Mouse (Mus musculus): ENCODE data around the gene Alox12. TPM values are rescaled to one million over a fixed set of nuclear protein-coding genes. Genes with fewer than 3 reads are reported as not detected.

The Alox12 gene
- polyA plus RNA-seq, 1 experiment from 2014 or later, result 0.95 TPM

GRCm38 (mm10) chr11:70208778-70209388 is 46.3 kb downstream of the Alox12 start:
- no peaks in the 10 kb centered on the region for H3K79me2 ChIP-seq (ENCODE audit: inconsistent target)
- WGBS (ENCODE audit: missing documents), result 71% methylated on average over 5 of the region's 5 CpGs
- H3K36me3 ChIP-seq (ENCODE audit: inconsistent target), result no peaks in the 10 kb centered on the region
- no peak overlapping the region for H3K27ac ChIP-seq
- no peak overlapping the region for H3K4me3 ChIP-seq (ENCODE audit: inconsistent target)

- no peaks in the 10 kb centered on the region for H3K36me3 ChIP-seq (ENCODE audit: inconsistent target)
- 82% methylated on average over 6 of the region's 7 CpGs for WGBS (ENCODE audit: missing documents)
- no peak overlapping the region for H3K4me3 ChIP-seq (ENCODE audit: inconsistent target)
- no peaks in the 10 kb centered on the region for H3K79me2 ChIP-seq (ENCODE audit: inconsistent target)
- H3K27ac ChIP-seq, result no peak overlapping the region
Observed at GRCm38 (mm10) chr11:70207283-70207682, 47.9 kb downstream of the Alox12 start.

- H3K4me3 ChIP-seq (ENCODE audit: inconsistent target), result no peak overlapping the region
- H3K79me2 ChIP-seq (ENCODE audit: inconsistent target), result no peaks in the 10 kb centered on the region
- no peaks in the 10 kb centered on the region for H3K36me3 ChIP-seq (ENCODE audit: inconsistent target)
- no peak overlapping the region for H3K27ac ChIP-seq
- WGBS (ENCODE audit: missing documents), result 35% methylated on average over 2 of the region's 2 CpGs
Observed at GRCm38 (mm10) chr11:70206801-70207200, 48.4 kb downstream of the Alox12 start.

- Histone ChIP-seq H3K27ac (no peak overlapping the region), H3K4me3 (ENCODE audit: inconsistent target) (no peak overlapping the region), H3K36me3 (ENCODE audit: inconsistent target) (no peaks in the 10 kb centered on the region), H3K79me2 (ENCODE audit: inconsistent target) (no peaks in the 10 kb centered on the region)
- 56% methylated on average over 5 of the region's 5 CpGs for WGBS (ENCODE audit: missing documents)
Observed at GRCm38 (mm10) chr11:70201691-70202090, 53.5 kb downstream of the Alox12 start.

GRCm38 (mm10) chr11:70200036-70200608 is 55.0 kb downstream of the Alox12 start:
- no peak overlapping the region for H3K27ac ChIP-seq
- H3K79me2 ChIP-seq (ENCODE audit: inconsistent target), result no peaks in the 10 kb centered on the region
- H3K4me3 ChIP-seq (ENCODE audit: inconsistent target), result no peak overlapping the region
- WGBS (ENCODE audit: missing documents), result 64% methylated on average over 5 of the region's 5 CpGs
- no peaks in the 10 kb centered on the region for H3K36me3 ChIP-seq (ENCODE audit: inconsistent target)

- WGBS (ENCODE audit: missing documents), result 94% methylated on average over 8 of the region's 8 CpGs
- no peaks in the 10 kb centered on the region for H3K79me2 ChIP-seq (ENCODE audit: inconsistent target)
- no peaks in the 10 kb centered on the region for H3K36me3 ChIP-seq (ENCODE audit: inconsistent target)
- H3K27ac ChIP-seq, result no peak overlapping the region
- no peak overlapping the region for H3K4me3 ChIP-seq (ENCODE audit: inconsistent target)
Observed at GRCm38 (mm10) chr11:70199107-70199506, 56.0 kb downstream of the Alox12 start.

- Histone ChIP-seq H3K79me2 (ENCODE audit: inconsistent target) (no peaks in the 10 kb centered on the region), H3K27ac (peak overlapping the region; percentile 25), H3K36me3 (ENCODE audit: inconsistent target) (no peaks in the 10 kb centered on the region), H3K4me3 (ENCODE audit: inconsistent target) (no peak overlapping the region)
- 8% methylated on average over 3 of the region's 3 CpGs for WGBS (ENCODE audit: missing documents)
Observed at GRCm38 (mm10) chr11:70198332-70198731, 56.8 kb downstream of the Alox12 start.

- Histone ChIP-seq H3K27ac (no peak overlapping the region), H3K79me2 (ENCODE audit: inconsistent target) (no peaks in the 10 kb centered on the region), H3K36me3 (ENCODE audit: inconsistent target) (no peaks in the 10 kb centered on the region), H3K4me3 (ENCODE audit: inconsistent target) (no peak overlapping the region)
- 75% methylated on average over 11 of the region's 11 CpGs for WGBS (ENCODE audit: missing documents)
Observed at GRCm38 (mm10) chr11:70193354-70194285, 61.5 kb downstream of the Alox12 start.

GRCm38 (mm10) chr11:70192157-70192556 is 63.0 kb downstream of the Alox12 start:
- Histone ChIP-seq H3K4me3 (ENCODE audit: inconsistent target) (no peak overlapping the region), H3K27ac (no peak overlapping the region), H3K79me2 (ENCODE audit: inconsistent target) (no peaks in the 10 kb centered on the region), H3K36me3 (ENCODE audit: inconsistent target) (no peaks in the 10 kb centered on the region)
- 75% methylated on average over 4 of the region's 4 CpGs for WGBS (ENCODE audit: missing documents)

Other genes starting within 250 kb of the Alox12 start
- gene Acadvl, start 239.9 kb downstream of the Alox12 start, polyA plus RNA-seq (2018), result 31.8 to 39.7 TPM (median 37.2 TPM) in 3 replicates
- gene Dlg4, start 238.4 kb downstream of the Alox12 start, polyA plus RNA-seq (2018), result 4.4 to 6.6 TPM (median 4.6 TPM) in 3 replicates
- gene Asgr1, start 201.3 kb downstream of the Alox12 start, polyA plus RNA-seq (2018), result not detected in 3 replicates
- 1.5 to 3.4 TPM in 2 of 3 replicates, not detected in the other for gene Asgr2, start 162.7 kb downstream of the Alox12 start, polyA plus RNA-seq (2018)
- 1.6 to 5.1 TPM (median 3.1 TPM) in 3 replicates for gene Mgl2, start 125.0 kb downstream of the Alox12 start, polyA plus RNA-seq (2018)
- gene Clec10a, start 99.2 kb downstream of the Alox12 start, polyA plus RNA-seq (2018), result 10.4 to 103 TPM (median 37.8 TPM) in 3 replicates
- not detected in 3 replicates for gene Slc16a11, start 42.6 kb downstream of the Alox12 start, polyA plus RNA-seq (2018)
- gene Slc16a13, start 34.3 kb downstream of the Alox12 start, polyA plus RNA-seq (2018), result 7.4 to 12.5 TPM (median 10.7 TPM) in 3 replicates
- gene Bcl6b, start 25.6 kb downstream of the Alox12 start, polyA plus RNA-seq (2018), result 0.14 TPM in 1 of 3 replicates, not detected in the others
- 55.0 to 61.6 TPM (median 59.2 TPM) in 3 replicates for gene 0610010K14Rik, start 17.4 kb downstream of the Alox12 start, polyA plus RNA-seq (2018)
- gene Gm21988, start 15.5 kb downstream of the Alox12 start, polyA plus RNA-seq (2018), result 2.6 to 6.0 TPM (median 4.8 TPM) in 3 replicates
- gene Rnasek, start 15.5 kb downstream of the Alox12 start, polyA plus RNA-seq (2018), result 534 to 573 TPM (median 562 TPM) in 3 replicates
- not detected in 3 replicates for gene Alox12e, start 67.3 kb upstream of the Alox12 start, polyA plus RNA-seq (2018)
- gene Alox15, start 96.7 kb upstream of the Alox12 start, polyA plus RNA-seq (2018), result not detected in 3 replicates
- gene Pelp1, start 154.7 kb upstream of the Alox12 start, polyA plus RNA-seq (2018), result 16.8 to 21.8 TPM (median 20.3 TPM) in 3 replicates
- 230 to 319 TPM (median 312 TPM) in 3 replicates for gene Arrb2, start 177.3 kb upstream of the Alox12 start, polyA plus RNA-seq (2018)
- gene Med11, start 196.6 kb upstream of the Alox12 start, polyA plus RNA-seq (2018), result 29.8 to 44.9 TPM (median 39.4 TPM) in 3 replicates
- 2.4 to 5.2 TPM (median 4.4 TPM) in 3 replicates for gene Zmynd15, start 204.1 kb upstream of the Alox12 start, polyA plus RNA-seq (2018)
- gene Cxcl16, start 204.6 kb upstream of the Alox12 start, polyA plus RNA-seq (2018), result 84.4 to 133 TPM (median 111 TPM) in 3 replicates
- 2.7 to 4.1 TPM in 2 of 3 replicates, not detected in the other for gene Tm4sf5, start 249.9 kb upstream of the Alox12 start, polyA plus RNA-seq (2018)

All from macrophage (primary cell).